Mouse (Mus musculus) embryonic facial prominence, embryonic 11.5 days (tissue): ENCODE data around the gene Pih1d1. TPM values are rescaled to one million over a fixed set of nuclear protein-coding genes. Genes with fewer than 3 reads are reported as not detected.

ENCODE experiments used
- ATAC-seq: fragments of 200-750 bp; cut with Nextera tagmentation; replicated peaks from 2 replicates; pipeline ENCODE4 v1.8.0; 2017; ENCODE audit warnings: low read depth; ENCODE audit not compliant: insufficient number of reproducible peaks, low FRiP score, low TSS enrichment
- DNase-seq: peaks from one replicate; pipeline ENCODE4 v3.0.0-alpha.2; 2015; ENCODE audit warnings: low spot score
- H3K27ac ChIP-seq: fragments of 300-500 bp; sonication (generic); replicated peaks from 2 replicates; pipeline ENCODE4 v1.5.1; 2014; ENCODE audit warnings: mild to moderate bottlenecking, low read depth, low read length, control low read depth
- H3K27me3 ChIP-seq: fragments of 300-500 bp; sonication (generic); 2 replicates; pipeline ENCODE4 v1.6.1; 2014; ENCODE audit warnings: mild to moderate bottlenecking, low read length, moderate library complexity, mixed read lengths; ENCODE audit not compliant: control insufficient read depth, insufficient read depth
- H3K36me3 ChIP-seq: fragments of 300-500 bp; sonication (generic); replicated peaks from 2 replicates; pipeline ENCODE4 v1.6.1; 2014; ENCODE audit warnings: low read depth, mild to moderate bottlenecking, low read length, moderate library complexity, mixed read lengths; ENCODE audit not compliant: control insufficient read depth, insufficient read depth
- H3K4me1 ChIP-seq: fragments of 300-500 bp; sonication (generic); 2 replicates; pipeline ENCODE4 v1.6.1; 2014; ENCODE audit warnings: low read length, mixed read lengths; ENCODE audit not compliant: control insufficient read depth, insufficient read depth
- H3K4me2 ChIP-seq: fragments of 300-500 bp; sonication (generic); 2 replicates; pipeline ENCODE4 v1.6.1; 2014; ENCODE audit warnings: low read depth, mild to moderate bottlenecking, control low read depth, low read length, moderate library complexity
- H3K4me3 ChIP-seq: fragments of 300-500 bp; sonication (generic); 2 replicates; pipeline ENCODE4 v1.5.1; 2014; ENCODE audit warnings: low read depth, low read length, control low read depth
- H3K9ac ChIP-seq: fragments of 300-500 bp; sonication (generic); replicated peaks from 2 replicates; pipeline ENCODE4 v1.6.1; 2014; ENCODE audit warnings: mild to moderate bottlenecking, control low read depth, low read length
- H3K9me3 ChIP-seq: fragments of 300-500 bp; sonication (generic); replicated peaks from 2 replicates; pipeline ENCODE4 v1.6.1; 2016; ENCODE audit warnings: mild to moderate bottlenecking, low read length, inconsistent platforms, mixed read lengths; ENCODE audit not compliant: control insufficient read depth
- WGBS: fragments of 180-500 bp; shearing (Covaris S2); extraction: QIAGEN DNeasy Blood & Tissue Kit; methylation state at CpG from one replicate; pipeline ENCODE4 v1.1.7; 2014; 5-methylcytosine and 5-hydroxymethylcytosine counted together
- polyA plus RNA-seq: library from polyadenylated mRNA; unstranded; fragments of >200 nt; fragmentation: Nextera tagmentation; extraction: Ambion mirVana; gene quantifications from 2 replicates; pipeline ENCODE4 v1.2.1, GENCODE M21; 2014

Pih1d1 gene
- polyA plus RNA-seq, 1 experiment from 2014 or later, result 102 TPM

DNA sequence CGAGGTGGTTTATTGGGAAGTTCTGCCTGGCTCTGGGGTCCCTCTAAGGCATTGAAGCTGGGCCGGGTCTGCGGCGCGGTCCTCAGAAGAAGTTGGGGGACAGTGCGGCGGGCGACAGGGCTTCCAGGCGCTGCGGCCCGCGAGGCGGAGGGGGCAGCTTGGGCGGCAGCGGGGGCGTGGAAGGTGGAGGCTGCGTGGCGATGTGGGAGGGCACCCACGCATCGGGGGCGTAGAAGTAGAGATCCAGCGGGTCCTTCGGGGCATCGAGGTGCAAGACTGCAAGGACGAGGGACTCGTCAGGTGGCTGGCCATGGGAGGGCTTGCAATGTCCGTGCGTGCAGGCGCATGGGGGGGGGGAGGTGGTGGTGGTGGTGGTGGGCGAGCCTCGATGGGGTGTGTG is 22.3 kb downstream of the Pih1d1 start:
- H3K9ac ChIP-seq, result no peak overlapping the region
- WGBS, result 2% methylated on average over 29 of the region's 31 CpGs
- peaks cover 78% of the 10 kb centered on the region for H3K27me3 ChIP-seq
- H3K4me1 ChIP-seq, result no peaks in the 10 kb centered on the region; the same call in 1 of the 2 replicates
- no peak overlapping the region for H3K27ac ChIP-seq
- no peaks in the 10 kb centered on the region for H3K36me3 ChIP-seq
- H3K4me3 ChIP-seq, result no peak overlapping the region
- ATAC-seq (no peak), DNase-seq (no peak)
- H3K9me3 ChIP-seq, result no peaks in the 10 kb centered on the region
- H3K4me2 ChIP-seq, result peak overlapping the region; percentile 1; the same call in 1 of the 2 replicates

DNA sequence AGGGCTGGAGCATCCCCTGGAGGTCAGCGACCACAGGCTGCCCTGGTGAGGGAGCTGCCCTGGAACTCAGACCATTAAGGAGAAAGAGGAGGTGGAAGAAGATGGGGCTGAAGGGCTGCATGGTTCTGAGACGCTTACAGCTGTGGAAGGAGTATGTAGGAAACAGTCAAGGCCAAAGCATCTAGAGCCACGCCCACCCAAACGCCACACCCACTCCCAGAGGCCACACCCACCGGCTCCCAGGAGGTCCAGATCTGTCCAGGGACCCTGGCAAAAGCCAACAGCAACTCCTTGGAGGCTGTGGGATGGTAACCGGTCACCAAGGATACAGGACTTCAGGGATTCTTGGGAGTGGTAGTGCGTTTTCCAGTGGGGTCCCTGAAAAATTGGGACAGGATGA is 24.4 kb downstream of the Pih1d1 start:
- DNase-seq (no peak), ATAC-seq (no peak)
- H3K9me3 ChIP-seq, result no peaks in the 10 kb centered on the region
- WGBS, result 22% methylated on average over 7 of the region's 7 CpGs
- no peak overlapping the region for H3K4me3 ChIP-seq
- no peak overlapping the region for H3K4me2 ChIP-seq
- peaks cover 94% of the 10 kb centered on the region for H3K27me3 ChIP-seq
- no peaks in the 10 kb centered on the region; the same call in 1 of the 2 replicates for H3K4me1 ChIP-seq
- no peak overlapping the region for H3K27ac ChIP-seq
- no peaks in the 10 kb centered on the region for H3K36me3 ChIP-seq
- no peak overlapping the region for H3K9ac ChIP-seq

DNA sequence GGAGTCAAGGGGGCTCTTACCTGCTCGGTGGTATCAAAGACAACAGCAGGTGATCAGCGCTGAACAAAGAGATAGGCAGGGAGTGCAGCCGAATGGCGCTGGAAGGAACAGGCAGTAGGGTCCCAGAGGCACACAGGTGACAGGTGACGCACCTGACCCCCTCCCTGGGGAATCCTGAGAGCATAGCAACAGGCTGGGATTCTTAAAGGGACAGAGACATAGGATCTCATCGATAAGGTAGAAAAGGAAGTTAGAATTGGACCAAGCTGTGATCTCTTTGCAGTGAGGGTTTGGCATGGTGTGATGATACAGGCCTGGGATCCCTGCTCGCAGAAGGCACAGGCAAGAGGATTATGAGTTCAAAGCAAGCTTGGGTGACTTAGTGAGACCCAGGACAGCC is 25.4 kb downstream of the Pih1d1 start, which contains the start of gene Gfy:
TSS of gene Gfy (minus strand) at position 101 of the 400 bp plus-strand sequence.
- Histone ChIP-seq H3K27me3 (peaks cover 98% of the 10 kb centered on the region), H3K27ac (no peak within 1 kb of the TSS), H3K9ac (no peak within 1 kb of the TSS), H3K9me3 (no peaks in the 10 kb centered on the region), H3K4me2 (no peak within 1 kb of the TSS), H3K4me3 (no peak within 1 kb of the TSS), H3K4me1 (no peaks in the 10 kb centered on the region; the same call in 1 of the 2 replicates), H3K36me3 (no peaks in the 10 kb centered on the region)
- no peak for ATAC-seq
- 26% methylated on average over 7 of the region's 7 CpGs for WGBS
- DNase-seq, result no peak

DNA sequence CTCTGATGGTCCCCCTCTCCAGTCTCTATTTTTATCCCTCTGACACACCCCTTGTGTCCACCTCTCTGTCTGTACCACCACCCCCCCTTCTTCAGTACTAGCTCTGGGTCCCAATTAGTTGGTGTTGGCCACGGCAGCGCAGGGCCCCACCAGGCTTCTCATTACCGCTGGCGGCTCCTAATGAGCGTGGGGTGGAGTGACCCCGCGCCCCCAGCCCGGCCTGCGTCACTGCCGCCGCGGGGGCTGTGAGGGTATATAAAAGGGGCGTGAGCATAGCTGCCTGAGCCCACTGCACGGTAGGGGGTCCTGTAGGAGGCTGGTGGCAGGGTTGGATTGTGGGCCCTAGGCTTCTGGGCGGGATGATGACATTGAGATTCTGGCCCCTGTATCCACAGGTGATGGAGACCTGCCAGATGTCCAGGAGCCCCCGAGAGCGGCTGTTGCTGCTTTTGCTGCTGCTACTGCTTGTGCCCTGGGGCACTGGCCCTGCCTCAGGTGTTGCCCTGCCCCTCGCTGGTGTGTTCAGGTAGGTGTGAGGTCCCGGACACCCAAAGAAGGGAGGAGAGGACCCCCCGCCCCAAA is 26.9 kb downstream of the Pih1d1 start, which contains the start of gene Pth2:
TSS of gene Pth2 (plus strand) at position 100 of the 582 bp plus-strand sequence.
- WGBS, result 18% methylated on average over 17 of the region's 20 CpGs
- H3K4me2 ChIP-seq, result no peak within 1 kb of the TSS
- no peak within 1 kb of the TSS for H3K4me3 ChIP-seq
- H3K36me3 ChIP-seq, result no peaks in the 10 kb centered on the region
- no peak within 1 kb of the TSS for H3K9ac ChIP-seq
- H3K27ac ChIP-seq, result no peak within 1 kb of the TSS
- no peak for ATAC-seq
- H3K9me3 ChIP-seq, result no peaks in the 10 kb centered on the region
- no peak for DNase-seq
- no peaks in the 10 kb centered on the region for H3K4me1 ChIP-seq
- peaks cover 90% of the 10 kb centered on the region for H3K27me3 ChIP-seq

DNA sequence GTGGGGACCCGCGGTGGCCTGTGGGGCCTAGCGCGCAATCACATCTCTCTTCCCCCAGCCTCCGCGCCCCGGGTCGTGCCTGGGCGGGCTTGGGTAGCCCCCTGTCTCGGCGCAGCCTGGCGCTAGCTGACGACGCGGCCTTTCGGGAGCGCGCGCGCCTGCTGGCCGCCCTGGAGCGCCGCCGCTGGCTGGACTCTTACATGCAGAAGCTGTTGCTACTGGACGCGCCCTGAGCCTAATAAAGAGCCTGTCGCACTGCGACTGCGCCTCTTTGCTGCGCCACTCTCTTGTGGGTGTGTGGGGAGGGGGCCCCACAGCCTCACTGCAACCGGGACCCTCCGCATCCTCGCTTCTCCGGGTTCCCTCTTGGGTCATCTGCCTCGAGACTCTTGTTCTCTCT is 27.4 kb downstream of the Pih1d1 start:
- no peaks in the 10 kb centered on the region; the same call in 1 of the 2 replicates for H3K4me1 ChIP-seq
- WGBS, result 7% methylated on average over 32 of the region's 35 CpGs
- H3K36me3 ChIP-seq, result no peaks in the 10 kb centered on the region
- no peaks in the 10 kb centered on the region for H3K9me3 ChIP-seq
- no peak overlapping the region for H3K4me3 ChIP-seq
- H3K27ac ChIP-seq, result no peak overlapping the region
- no peak overlapping the region for H3K9ac ChIP-seq
- H3K4me2 ChIP-seq, result no peak overlapping the region
- ATAC-seq (no peak), DNase-seq (no peak)
- H3K27me3 ChIP-seq, result peaks cover 84% of the 10 kb centered on the region

DNA sequence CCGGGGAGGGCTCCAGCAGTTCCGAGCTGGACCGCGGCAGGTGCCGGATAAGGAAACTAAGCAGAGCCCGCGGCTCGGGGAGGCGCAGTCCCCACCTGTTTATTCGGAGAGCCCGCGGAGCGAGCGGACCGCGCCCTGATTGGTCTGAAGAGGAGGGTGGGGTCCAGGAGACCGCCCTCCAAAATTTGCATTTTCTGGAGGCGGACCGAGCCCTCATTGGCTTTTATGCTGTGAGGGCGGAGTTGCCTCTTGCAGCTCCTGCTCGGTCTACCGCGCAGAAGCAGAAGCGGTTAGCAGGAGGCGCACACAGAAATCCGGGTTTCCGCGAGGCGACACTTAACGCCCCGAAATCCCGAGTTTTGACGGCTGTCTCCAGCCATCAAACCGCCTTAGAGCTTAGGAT is 28.1 kb downstream of the Pih1d1 start:
- H3K27ac ChIP-seq, result no peak overlapping the region
- H3K4me1 ChIP-seq, result no peaks in the 10 kb centered on the region; the same call in 1 of the 2 replicates
- H3K36me3 ChIP-seq, result no peaks in the 10 kb centered on the region
- H3K9ac ChIP-seq, result 0 out of 2 replicates have a peak overlapping the region, but pooled peaks have one; percentile 13
- peak; percentile 70 for ATAC-seq
- H3K27me3 ChIP-seq, result peaks cover 78% of the 10 kb centered on the region
- peak; percentile 93 for DNase-seq
- H3K9me3 ChIP-seq, result no peaks in the 10 kb centered on the region
- peak overlapping the region; percentile 40 for H3K4me2 ChIP-seq
- WGBS, result under 1% methylated on average over 31 of the region's 34 CpGs
- peak overlapping the region; percentile 17; the same call in 1 of the 2 replicates for H3K4me3 ChIP-seq

DNA sequence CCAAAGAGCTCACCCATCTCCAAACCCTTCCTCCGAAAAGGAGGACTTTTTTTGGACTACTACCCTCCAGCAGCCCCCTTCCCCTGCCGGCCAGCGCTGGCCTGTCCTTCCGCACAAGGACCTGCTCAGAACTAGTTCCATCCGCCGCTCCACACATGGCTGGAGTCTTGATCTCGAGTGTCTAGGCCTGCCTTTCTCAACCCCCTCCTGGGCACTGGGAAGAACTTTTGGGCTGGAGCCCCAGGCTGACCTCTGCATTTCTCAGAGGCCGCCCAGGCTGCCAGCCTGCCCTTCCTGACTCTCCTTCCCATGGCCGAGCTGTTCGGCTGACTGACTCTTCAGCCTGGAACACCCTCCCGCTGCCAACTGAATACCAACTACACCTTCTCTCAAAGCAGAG is 28.5 kb downstream of the Pih1d1 start:
- peak overlapping the region; percentile 40 for H3K4me2 ChIP-seq
- ATAC-seq, result peak; percentile 4; the same call in 1 of the 2 replicates
- H3K9me3 ChIP-seq, result no peaks in the 10 kb centered on the region
- H3K36me3 ChIP-seq, result no peaks in the 10 kb centered on the region
- no peak overlapping the region for H3K27ac ChIP-seq
- WGBS, result 17% methylated on average over 11 of the region's 11 CpGs
- H3K4me3 ChIP-seq, result peak overlapping the region; percentile 17; the same call in 1 of the 2 replicates
- DNase-seq, result no peak
- 0 out of 2 replicates have a peak overlapping the region, but pooled peaks have one; percentile 13 for H3K9ac ChIP-seq
- H3K27me3 ChIP-seq, result peaks cover 74% of the 10 kb centered on the region
- H3K4me1 ChIP-seq, result no peaks in the 10 kb centered on the region; the same call in 1 of the 2 replicates

DNA sequence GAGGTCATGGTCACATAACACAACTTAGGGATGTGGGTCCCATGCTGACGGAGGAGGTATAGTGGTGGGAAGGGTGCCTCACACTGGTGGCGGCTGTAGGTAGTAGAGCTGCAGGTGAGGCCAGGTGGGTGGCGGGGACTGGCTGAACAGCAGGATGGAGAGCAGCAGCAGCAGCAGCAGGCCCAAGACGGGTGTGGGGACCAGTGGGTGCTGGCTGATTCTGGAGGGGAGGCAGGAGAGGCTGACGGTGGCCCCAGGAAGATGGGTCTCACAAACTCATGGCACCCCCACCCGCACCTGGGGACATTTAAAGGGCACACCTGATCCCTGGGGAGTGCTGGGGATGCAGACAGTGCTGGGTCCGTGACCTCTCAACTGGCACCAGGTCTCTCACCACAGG is 29.6 kb downstream of the Pih1d1 start:
- Histone ChIP-seq H3K4me1 (no peaks in the 10 kb centered on the region; the same call in 1 of the 2 replicates), H3K9me3 (no peaks in the 10 kb centered on the region), H3K9ac (no peak overlapping the region), H3K36me3 (no peaks in the 10 kb centered on the region), H3K27ac (no peak overlapping the region), H3K27me3 (peaks cover 63% of the 10 kb centered on the region), H3K4me2 (no peak overlapping the region), H3K4me3 (no peak overlapping the region)
- no peak for ATAC-seq
- DNase-seq, result no peak
- 56% methylated on average over 7 of the region's 7 CpGs for WGBS
